Mouse (Mus musculus): ENCODE results near the gene Lgi1.
A peak's percentile ranks its signal among the peaks of the same experiment; 100 is the strongest.

Gene Lgi1

DNA sequence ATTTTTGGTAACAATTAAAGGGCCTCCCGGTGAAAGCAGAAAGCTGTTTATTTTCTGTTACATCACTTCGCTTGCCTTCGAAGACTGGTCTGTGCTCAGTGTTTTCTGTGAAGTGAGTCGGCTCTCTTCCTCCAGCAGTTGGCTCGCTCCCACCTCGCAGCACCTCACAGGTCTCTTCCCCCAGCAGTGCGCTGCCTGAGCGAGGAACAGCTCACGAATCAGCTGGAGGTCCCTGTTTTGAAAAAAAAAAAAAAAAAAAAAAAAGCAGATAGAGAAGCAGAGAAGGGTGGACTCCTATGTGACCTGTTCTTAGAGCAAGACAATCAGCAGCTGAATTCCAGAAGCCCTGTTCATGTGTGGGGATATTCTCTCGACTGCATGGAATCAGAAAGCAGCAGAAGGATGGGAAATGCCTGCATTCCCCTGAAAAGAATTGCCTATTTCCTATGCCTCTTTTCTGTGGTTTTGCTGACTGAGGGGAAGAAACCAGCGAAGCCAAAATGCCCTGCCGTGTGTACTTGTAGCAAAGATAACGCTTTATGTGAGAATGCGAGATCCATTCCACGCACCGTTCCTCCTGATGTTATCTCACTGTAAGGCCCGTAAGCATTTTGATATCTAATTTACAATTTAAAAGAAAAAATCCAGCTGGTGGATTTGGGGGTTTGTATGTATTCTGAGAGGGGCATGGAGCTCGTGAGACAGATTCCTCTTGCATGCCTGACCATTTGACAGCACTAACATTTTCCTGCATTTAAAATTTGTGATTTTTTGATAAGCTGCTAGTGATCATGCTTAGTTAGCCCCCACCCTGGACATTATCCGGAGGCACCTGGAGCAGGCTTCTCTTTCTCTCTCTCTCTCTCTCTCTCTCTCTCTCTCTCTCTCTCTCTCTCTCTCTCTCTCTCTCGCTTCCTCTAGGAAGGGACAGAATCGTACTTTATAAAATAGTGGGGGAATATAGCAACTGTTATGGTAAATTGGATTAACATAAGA, at the start of gene Lgi1:
Lgi1 (plus strand) TSS at position 32 of the 996 bp plus-strand sequence.
- peak; percentile 63 for DNase-seq

GRCm38 (mm10) chr19:38217696-38218095, 46.6 kb upstream of the Lgi1 start:
- DNase-seq = no peak

DNA sequence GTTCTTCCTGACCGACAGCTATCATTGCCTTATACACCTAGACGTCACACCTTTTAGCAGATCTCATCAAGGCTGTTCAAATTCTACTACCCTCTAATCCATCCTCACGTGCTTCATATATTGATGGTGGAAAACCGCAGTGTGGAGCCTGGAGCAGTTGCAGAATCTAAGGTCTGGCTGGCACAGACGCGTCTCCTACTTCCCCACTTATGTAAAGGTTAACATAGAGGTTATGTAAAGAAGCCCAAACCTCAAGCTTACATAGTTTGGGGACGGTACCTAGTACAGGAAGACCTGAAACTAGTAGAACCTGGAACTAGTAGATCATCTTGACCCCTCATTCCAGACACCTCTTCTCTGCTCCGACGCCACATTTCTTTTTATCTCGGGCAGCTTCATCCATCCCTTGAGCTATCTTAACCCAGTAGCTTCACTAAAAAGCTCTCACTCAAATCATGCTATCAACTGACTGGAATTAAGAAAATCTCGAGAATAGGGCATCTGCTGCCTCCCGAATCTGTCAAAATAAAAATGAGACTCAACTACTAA, 40.9 kb upstream of the Lgi1 start:
- no peak for DNase-seq

GRCm38 (mm10) chr19:38223905-38224684, 40.2 kb upstream of the Lgi1 start, which contains the start of gene Fra10ac1:
Gene Fra10ac1, minus strand, starts transcription at chr19:38224156.
- DNase-seq = peak; percentile 94

- peak; percentile 71 for DNase-seq
These were observed 39.7 kb upstream of the Lgi1 start for GRCm38 (mm10) chr19:38224685-38225060.

DNA sequence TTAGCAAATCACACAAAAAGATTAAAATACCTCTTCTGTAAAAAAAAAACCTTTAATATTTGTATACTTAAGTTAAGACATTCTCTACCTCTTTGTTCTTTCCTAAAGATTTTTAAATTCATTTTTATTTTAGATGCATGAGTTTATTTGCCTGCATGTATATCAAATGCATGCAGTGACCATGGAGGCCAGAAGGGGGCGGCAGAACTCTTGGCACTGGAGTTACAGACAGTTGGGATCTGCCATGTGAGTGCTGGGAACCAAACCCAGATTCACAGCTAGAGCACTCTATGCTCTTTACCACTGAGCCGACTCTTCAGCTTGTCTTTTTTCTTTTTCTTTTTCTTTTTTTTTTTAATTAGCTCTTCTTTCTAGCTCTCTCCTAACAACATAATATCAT, 35.6 kb upstream of the Lgi1 start:
- no peak for DNase-seq

GRCm38 (mm10) chr19:38232087-38232486, 32.2 kb upstream of the Lgi1 start:
- no peak for DNase-seq

GRCm38 (mm10) chr19:38232516-38232915, 31.8 kb upstream of the Lgi1 start:
- DNase-seq = no peak

DNA sequence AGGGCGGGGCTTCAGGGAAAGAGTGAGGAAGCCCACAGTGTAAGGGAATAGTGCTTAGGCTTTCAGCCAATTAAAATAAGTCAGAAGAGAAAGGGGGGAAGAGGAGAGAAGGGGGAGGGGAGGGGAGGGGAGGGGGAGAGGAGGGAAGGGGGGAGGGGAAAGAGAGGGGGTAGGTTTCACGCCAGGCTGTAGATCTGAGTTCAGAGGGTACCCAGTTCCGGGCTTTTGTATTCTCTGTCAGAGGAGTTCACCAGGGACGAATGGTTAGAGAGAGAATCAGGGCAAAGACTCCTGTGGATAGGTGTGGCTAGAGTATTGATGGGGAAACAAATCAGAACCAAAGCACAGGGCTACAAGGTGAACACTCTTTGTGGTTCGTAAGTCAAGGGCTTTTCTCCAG, 27.8 kb upstream of the Lgi1 start:
- no peak for DNase-seq

GRCm38 (mm10) chr19:38237834-38238212, 26.5 kb upstream of the Lgi1 start:
- DNase-seq = peak; percentile 37

GRCm38 (mm10) chr19:38238213-38238951, 26.0 kb upstream of the Lgi1 start:
- DNase-seq = peak; percentile 83

DNA sequence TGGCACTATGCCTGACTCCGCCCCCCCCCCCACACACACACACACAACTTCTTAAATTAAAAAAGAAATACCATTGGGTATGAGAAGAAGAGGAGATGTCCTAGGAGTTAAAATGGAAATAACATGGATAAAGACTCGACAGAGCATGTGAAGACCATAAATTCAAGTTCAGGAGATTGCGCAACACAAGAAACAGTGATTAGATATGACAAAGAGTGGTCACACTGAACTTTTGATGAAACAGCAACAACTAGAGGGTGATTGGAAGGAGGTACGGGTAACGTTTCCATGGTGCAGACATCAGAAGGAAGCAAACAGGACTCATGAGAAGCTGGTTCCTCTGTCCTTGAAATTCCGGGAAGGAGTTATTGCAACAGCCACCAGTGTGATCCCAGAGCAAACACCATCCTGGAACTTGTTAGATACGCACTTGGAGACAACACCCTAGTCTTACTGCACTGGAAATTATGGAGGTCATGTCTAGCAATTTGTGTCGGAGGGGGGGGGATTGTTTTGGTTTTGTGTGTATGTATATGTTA, 22.0 kb upstream of the Lgi1 start:
- DNase-seq = no peak

DNA sequence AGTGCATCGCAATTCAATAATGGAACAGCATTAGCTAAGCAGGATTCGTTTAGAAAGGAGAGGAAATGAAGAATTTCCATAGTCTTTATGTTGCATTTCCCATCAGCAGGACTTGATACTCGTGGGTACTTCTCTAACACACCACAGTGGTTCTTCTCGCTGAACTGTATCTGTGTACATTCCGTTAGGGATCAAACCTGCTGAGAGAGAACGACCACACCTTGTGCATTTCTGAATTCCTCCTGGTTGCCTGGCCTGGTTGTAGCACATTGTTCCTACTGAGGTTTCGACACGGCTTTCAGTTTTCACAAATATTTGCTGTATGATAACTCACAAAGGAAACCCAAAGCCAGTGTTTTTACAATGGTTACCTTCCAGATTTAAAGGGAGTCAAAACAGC, 19.6 kb upstream of the Lgi1 start:
- DNase-seq = no peak

DNA sequence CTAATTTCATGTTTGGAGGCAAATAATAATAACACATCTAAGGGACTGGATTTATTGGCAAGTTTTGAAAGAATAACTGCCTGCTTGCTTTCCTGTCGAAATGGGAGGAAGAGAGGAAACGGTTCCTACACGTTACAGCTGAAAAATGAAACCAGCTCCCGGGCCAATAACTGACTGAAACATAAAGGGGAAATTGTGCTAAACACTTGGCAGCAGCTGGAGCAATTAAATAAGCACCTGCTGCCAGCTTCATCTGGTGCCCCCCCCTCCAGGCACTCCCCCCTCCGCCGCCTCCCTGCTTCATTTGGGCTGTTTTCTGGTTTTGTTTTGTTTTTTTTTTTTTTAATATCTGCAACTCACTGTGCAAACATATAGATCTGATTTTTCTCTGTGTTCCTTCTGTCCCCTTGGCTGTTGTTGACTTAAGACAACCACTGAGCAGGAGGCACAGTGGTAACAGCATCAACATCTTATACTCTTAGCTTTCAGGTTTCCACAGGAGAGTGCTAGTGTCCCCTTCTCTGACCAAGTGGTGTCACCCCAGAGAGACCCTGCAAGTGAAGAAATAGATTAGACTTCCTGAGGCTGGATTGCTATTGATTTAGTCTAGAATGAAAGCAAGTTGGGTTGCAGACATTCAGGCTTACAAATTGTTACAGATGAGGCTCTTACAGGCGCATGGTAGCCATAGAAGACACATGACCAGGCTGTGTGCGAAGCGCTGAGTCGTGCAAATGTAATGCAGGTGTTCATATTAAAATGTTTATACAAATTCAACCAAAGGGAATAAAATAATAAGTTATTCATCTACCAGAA, 18.8 kb upstream of the Lgi1 start:
- no peak for DNase-seq

DNA sequence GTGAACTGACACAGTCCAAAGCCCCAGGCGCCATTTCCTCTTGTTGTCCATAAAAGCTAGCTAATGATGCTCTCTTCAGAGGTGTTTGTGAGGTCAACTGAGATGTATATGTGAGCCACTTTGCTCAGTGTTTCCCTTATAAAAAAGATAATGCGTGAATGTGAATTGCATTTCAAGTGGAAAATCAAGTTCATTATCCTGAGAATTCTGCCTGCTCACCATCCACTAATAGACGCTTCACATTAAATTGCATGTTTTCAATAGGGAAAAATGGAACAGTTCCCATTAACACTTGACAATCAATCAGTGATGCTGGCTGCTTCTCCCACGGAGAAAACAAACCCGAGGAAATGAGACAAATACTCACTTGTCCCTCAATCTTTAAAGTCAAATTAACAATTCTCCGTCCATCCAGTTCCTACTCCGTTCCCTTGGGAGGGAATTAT, 18.1 kb upstream of the Lgi1 start:
- no peak for DNase-seq

- peak; percentile 67 for DNase-seq
These were observed 14.7 kb upstream of the Lgi1 start for GRCm38 (mm10) chr19:38249627-38250026.

- no peak for DNase-seq
These were observed 10.5 kb upstream of the Lgi1 start for GRCm38 (mm10) chr19:38253796-38254195.

DNA sequence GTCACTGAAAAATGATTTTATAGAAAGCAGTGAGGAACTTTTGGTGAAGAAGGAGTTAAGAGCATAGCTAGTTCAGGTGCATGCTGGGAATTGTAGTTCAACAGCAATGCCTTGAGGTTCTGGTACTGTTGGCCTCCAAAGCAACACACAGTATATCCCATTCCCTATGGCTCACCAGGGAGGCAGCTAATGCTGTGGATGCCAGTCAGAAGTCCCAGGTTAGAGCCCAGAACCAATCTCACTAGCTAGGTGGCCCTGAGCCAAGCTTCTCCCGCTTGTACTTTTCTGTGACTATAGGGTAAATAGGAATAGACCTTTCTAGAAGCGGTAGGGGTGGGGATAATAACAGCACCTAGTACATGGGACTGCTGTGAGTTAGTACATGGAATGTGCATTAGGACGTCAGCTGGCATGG, 5.7 kb upstream of the Lgi1 start:
- peak; percentile 46 for DNase-seq

- DNase-seq = no peak
These were observed 4.9 kb upstream of the Lgi1 start for GRCm38 (mm10) chr19:38259436-38259835.

DNA sequence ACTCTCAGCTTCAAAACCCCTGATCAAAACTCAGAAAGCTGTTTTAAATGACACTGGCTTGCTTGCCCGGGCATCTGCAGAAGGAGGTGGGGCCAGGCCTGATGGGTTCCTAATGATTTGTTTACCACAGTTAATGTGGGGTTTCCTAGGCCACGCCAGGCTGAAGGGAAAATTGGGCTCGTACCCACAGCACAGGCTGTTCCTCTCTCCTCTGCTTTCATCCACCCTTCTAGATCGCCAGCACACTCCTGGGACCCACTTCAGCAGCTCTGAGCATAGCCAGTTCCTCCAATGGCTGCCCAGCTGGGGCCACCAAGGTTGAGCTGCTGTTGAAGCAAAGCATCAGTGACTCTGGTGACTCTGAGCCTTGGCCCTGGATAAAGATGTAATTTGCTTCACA, 4.0 kb upstream of the Lgi1 start:
- peak; percentile 72 for DNase-seq

DNA sequence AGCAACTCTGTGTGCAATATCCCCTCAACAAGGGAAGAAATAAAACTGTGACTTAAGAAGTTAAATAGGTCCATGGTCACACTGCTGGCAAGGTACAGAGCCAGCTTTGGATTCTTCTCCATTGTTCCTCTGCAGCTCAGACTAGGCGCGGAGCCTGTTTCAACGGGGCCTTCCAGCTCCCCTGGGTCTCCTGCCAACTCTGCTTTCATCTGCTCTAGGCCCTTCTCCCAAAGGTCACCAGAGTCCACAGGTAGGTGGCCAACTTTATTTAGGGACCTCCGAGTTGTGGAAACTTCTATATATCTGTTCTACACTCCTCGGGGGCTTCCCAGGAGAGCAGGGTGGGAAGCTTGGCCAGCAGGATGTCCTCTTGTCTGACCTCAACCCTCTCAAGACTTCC, 3.0 kb upstream of the Lgi1 start:
- DNase-seq = peak; percentile 50
